Mouse (Mus musculus) gastrocnemius, adult 2 months (tissue): ENCODE measurements at regions not wholly inside any gene's neighbourhood (a gene's known extent, or its start where the extent isn't known, plus 50 kb on each side); places are given as distances from the start of the nearest gene placed in this dataset. TPM values are rescaled to one million over a fixed set of nuclear protein-coding genes. Genes with fewer than 3 reads are reported as not detected.

Source experiments
- DNase-seq: peaks from one replicate; pipeline ENCODE4 v3.0.0; 2022
- H3K27ac ChIP-seq: fragments of 200-600 bp; 2 replicates; pipeline ENCODE4 v1.8.1; 2022; ENCODE audit warnings: mild to moderate bottlenecking
- H3K4me3 ChIP-seq: fragments of 200-600 bp; 2 replicates; pipeline ENCODE4 v1.8.1; 2022; ENCODE audit warnings: mild to moderate bottlenecking, moderate library complexity
- CTCF ChIP-seq: fragments of 200-600 bp; IDR thresholded peaks from 2 replicates; pipeline ENCODE4 v1.8.1; 2022; ENCODE audit warnings: antibody characterized with exemption, mild to moderate bottlenecking, moderate library complexity
- intact Hi-C: fragments of 180-260 bp; cut with DNase I; formaldehyde crosslinking; loops from one replicate; pipeline ENCODE4 v1.15.1; 2025
- microRNA-seq: library from miRNA; unstranded; fragments of <30 nt; microRNA quantifications from one replicate; pipeline ENCODE4 v1.2.0, GENCODE M21; 2021

DNA sequence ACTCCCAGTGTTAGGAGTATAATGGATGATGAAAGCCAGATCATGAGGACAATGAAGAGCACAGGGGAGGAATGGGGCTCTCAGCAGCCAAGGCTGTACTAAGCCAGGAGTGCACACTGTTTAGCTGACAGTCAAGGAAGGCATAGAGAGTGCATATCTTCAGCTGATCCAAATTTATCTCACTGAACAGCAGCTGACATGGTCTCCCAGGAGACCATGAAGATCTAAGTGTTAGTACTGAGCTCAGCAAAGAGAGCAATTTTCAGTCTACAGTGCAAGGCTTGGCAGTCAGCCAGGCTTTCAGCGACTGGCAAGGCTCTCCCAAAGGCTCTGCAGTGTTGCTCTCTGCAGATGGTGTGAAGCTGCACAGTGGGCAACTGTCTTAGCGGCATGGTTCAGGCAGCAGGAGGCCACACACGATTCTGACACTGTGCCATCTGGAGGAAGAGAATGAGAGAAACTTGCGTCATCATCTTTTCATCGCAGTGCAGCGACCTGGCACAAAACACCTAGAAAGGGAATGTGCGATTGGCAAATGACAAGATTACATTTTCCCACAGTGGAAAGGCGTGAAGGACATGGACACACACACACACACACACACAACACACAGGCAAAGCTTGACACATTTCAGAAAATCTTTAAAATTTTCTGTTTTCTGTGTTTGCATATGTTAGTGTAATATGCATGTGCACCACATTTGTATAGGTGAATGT lies 66.7 kb upstream of the Zcchc13 start:
- Histone ChIP-seq H3K4me3 (no peak overlapping the region), H3K27ac (peak overlapping the region; percentile 2; the same call in 1 of the 2 replicates)
- TF ChIP-seq CTCF: no peak
- peak; percentile 67 for DNase-seq
- intact Hi-C loops: no loop called here

- Histone ChIP-seq H3K4me3 (no peak overlapping the region), H3K27ac (no peak overlapping the region)
- DNase-seq: no peak
- intact Hi-C loops: no loop called here
- TF ChIP-seq CTCF: no peak
These were observed 57.0 kb upstream of the Zcchc13 start for GRCm38 (mm10) chrX:103573344-103573743.

DNA sequence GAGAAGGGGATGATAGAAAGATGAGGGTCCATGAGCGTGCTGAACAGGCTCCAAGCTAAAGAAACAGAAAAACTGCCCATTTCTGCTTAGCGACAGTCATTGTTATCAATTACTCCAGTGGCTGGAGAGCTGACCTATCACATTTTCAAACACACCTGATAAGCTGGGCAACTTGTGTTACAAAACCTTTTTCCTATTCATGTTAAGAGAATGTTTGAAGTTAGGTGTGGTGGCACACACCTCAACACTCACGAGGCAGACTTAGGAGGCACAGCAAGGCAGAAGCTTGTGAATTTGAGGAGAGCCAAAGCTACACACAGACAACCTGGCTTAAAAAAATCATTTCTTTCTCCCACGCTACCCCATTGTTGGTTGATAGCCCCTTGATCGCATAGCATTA lies 50.9 kb upstream of the Zcchc13 start:
- Histone ChIP-seq H3K4me3 (no peak overlapping the region), H3K27ac (no peak overlapping the region)
- TF ChIP-seq CTCF: no peak
- intact Hi-C loops: no loop called here
- DNase-seq: no peak

Small RNAs in the stretch of these regions (microRNA-seq; reads per million reads assigned to microRNA genes)
- not detected for gene Mir374b
- not detected for gene Mir374c
- 134 reads per million, percentile 49 among the genes with 10 or more reads in this experiment for gene Mir421
